Comparison of ENCODE assay signal across 7 mouse cellular contexts in genomic region chr8:70001176-70001891, GRCm38 (mm10). TPM values are rescaled to one million over a fixed set of nuclear protein-coding genes. Genes with fewer than 3 reads are reported as not detected.
DNase-seq lines count a peak whose midpoint lies in the region; ATAC-seq lines count a peak whose summit lies in the region.

No protein-coding gene starts in this region.

- no peaks in the 10 kb centered on the region for H3K27me3 ChIP-seq in forebrain, embryonic 11.5 days (ENCODE audit: control insufficient read depth, insufficient read depth, low read length)
- H3K27me3 ChIP-seq in limb, embryonic 12.5 days, result no peaks in the 10 kb centered on the region
- no peaks in the 10 kb centered on the region for H3K27me3 ChIP-seq in midbrain, embryonic 13.5 days

- H3K4me2 ChIP-seq in forebrain, embryonic 11.5 days (ENCODE audit: low read depth, low read length, severe bottlenecking), result peak overlapping the region; percentile 24; the same call in 1 of the 2 replicates
- H3K4me2 ChIP-seq in limb, embryonic 12.5 days, result peak overlapping the region; percentile 38
- H3K4me2 ChIP-seq in midbrain, embryonic 13.5 days (replicated peaks), result peak overlapping the region; percentile 28

- H3K4me1 ChIP-seq in forebrain, embryonic 11.5 days (replicated peaks; ENCODE audit: control insufficient read depth, insufficient read depth, low read length), result 0 out of 2 replicates have a peak, but pooled peaks cover 2% of the 10 kb centered on the region
- peaks cover 7% of the 10 kb centered on the region; the same call in 1 of the 2 replicates for H3K4me1 ChIP-seq in limb, embryonic 12.5 days (replicated peaks)
- H3K4me1 ChIP-seq in midbrain, embryonic 13.5 days (replicated peaks), result peaks cover 12% of the 10 kb centered on the region

- H3K9me3 ChIP-seq in forebrain, embryonic 11.5 days (ENCODE audit: control insufficient read depth, low read length), result no peaks in the 10 kb centered on the region
- no peaks in the 10 kb centered on the region for H3K9me3 ChIP-seq in limb, embryonic 12.5 days
- H3K9me3 ChIP-seq in midbrain, embryonic 13.5 days, result no peaks in the 10 kb centered on the region

- 0 out of 2 replicates have a peak, but pooled peaks have one; percentile 51 for ATAC-seq in forebrain, embryonic 11.5 days (replicated peaks; ENCODE audit: low FRiP score)
- ATAC-seq in limb, embryonic 12.5 days (ENCODE audit: insufficient number of reproducible peaks, insufficient read depth, low FRiP score, low TSS enrichment, low read depth), result no peak
- ATAC-seq in midbrain, embryonic 13.5 days, result no peak

- no peaks in the 10 kb centered on the region for H3K36me3 ChIP-seq in forebrain, embryonic 11.5 days (ENCODE audit: control insufficient read depth, insufficient read depth, low read length)
- H3K36me3 ChIP-seq in limb, embryonic 12.5 days, result no peaks in the 10 kb centered on the region
- H3K36me3 ChIP-seq in midbrain, embryonic 13.5 days, result no peaks in the 10 kb centered on the region

- H3K27ac ChIP-seq in forebrain, embryonic 11.5 days (ENCODE audit: low read depth, low read length), result no peak overlapping the region
- no peak overlapping the region for H3K27ac ChIP-seq in limb, embryonic 12.5 days
- no peak overlapping the region for H3K27ac ChIP-seq in midbrain, embryonic 13.5 days

- 5% methylated on average over 16 of the region's 16 CpGs for WGBS in forebrain, embryonic 11.5 days
- WGBS in limb, embryonic 12.5 days, result 1% methylated on average over 16 of the region's 16 CpGs
- WGBS in midbrain, embryonic 13.5 days, result 5% methylated on average over 16 of the region's 16 CpGs

- peak; percentile 94 for DNase-seq in MEL-GATA-1-ER (ENCODE audit: extremely low read depth, low read depth)
- peak; percentile 50 to 72 for DNase-seq in adrenal gland, postnatal 36 days
- peak; percentile 65 for DNase-seq in forebrain, embryonic 11.5 days (ENCODE audit: low spot score)
- DNase-seq in heart, postnatal 4 days, result peak; percentile 79
- peak; percentile 72 to 73 for DNase-seq in spleen, postnatal 36 days (ENCODE audit: low spot score in 2 of 2)

- 0 out of 2 replicates have a peak overlapping the region, but pooled peaks have one; percentile 23 for H3K9ac ChIP-seq in forebrain, embryonic 11.5 days (ENCODE audit: low read length)
- H3K9ac ChIP-seq in limb, embryonic 12.5 days (replicated peaks), result no peak overlapping the region
- no peak overlapping the region for H3K9ac ChIP-seq in midbrain, embryonic 13.5 days (replicated peaks)

- H3K4me3 ChIP-seq in forebrain, embryonic 11.5 days (ENCODE audit: low read depth, low read length), result no peak overlapping the region
- H3K4me3 ChIP-seq in limb, embryonic 12.5 days (replicated peaks), result peak overlapping the region; percentile 18
- H3K4me3 ChIP-seq in midbrain, embryonic 13.5 days (replicated peaks), result no peak overlapping the region

RNA-seq across cellular contexts. Expression of gene Gatad2a, which starts 5.2 kb away (rescaled TPM):
- total RNA-seq in adrenal gland, postnatal 36 days (2021), result 10 to 100 TPM; 93.2 to 94.3 TPM
- 81.7 and 88.6 TPM in 2 replicates for polyA plus RNA-seq in forebrain, embryonic 11.5 days (2014; fragmentation: Nextera tagmentation; extraction: Ambion mirVana)
- total RNA-seq in heart, postnatal 4 days (2021), result 10 to 100 TPM; 75.9 to 79.5 TPM
- 51.3 and 68.4 TPM in 2 replicates for polyA plus RNA-seq in limb, embryonic 12.5 days (2016; fragmentation: Nextera tagmentation; extraction: Ambion mirVana)
- 26.0 and 27.7 TPM in 2 replicates for polyA plus RNA-seq in midbrain, embryonic 13.5 days (2015; fragmentation: Nextera tagmentation; extraction: Ambion mirVana)

RNA-seq across cellular contexts. Expression of gene Mau2, which starts 41.2 kb away (rescaled TPM):
- 10 to 100 TPM; 56.7 to 63.4 TPM for total RNA-seq in adrenal gland, postnatal 36 days (2021)
- polyA plus RNA-seq in forebrain, embryonic 11.5 days (2014; fragmentation: Nextera tagmentation; extraction: Ambion mirVana), result 53.8 and 56.4 TPM in 2 replicates
- 10 to 100 TPM; 39.5 to 40.8 TPM for total RNA-seq in heart, postnatal 4 days (2021)
- polyA plus RNA-seq in limb, embryonic 12.5 days (2016; fragmentation: Nextera tagmentation; extraction: Ambion mirVana), result 62.7 and 65.3 TPM in 2 replicates
- polyA plus RNA-seq in midbrain, embryonic 13.5 days (2015; fragmentation: Nextera tagmentation; extraction: Ambion mirVana), result 83.9 and 87.6 TPM in 2 replicates

RNA-seq across cellular contexts. Expression of gene Sugp1, which starts 41.3 kb away (rescaled TPM):
- 10 to 100 TPM; 30.9 to 31.5 TPM for total RNA-seq in adrenal gland, postnatal 36 days (2021)
- polyA plus RNA-seq in forebrain, embryonic 11.5 days (2014; fragmentation: Nextera tagmentation; extraction: Ambion mirVana), result 44.6 and 45.4 TPM in 2 replicates
- 10 to 100 TPM; 23.2 to 23.8 TPM for total RNA-seq in heart, postnatal 4 days (2021)
- polyA plus RNA-seq in limb, embryonic 12.5 days (2016; fragmentation: Nextera tagmentation; extraction: Ambion mirVana), result 55.9 and 58.9 TPM in 2 replicates
- polyA plus RNA-seq in midbrain, embryonic 13.5 days (2015; fragmentation: Nextera tagmentation; extraction: Ambion mirVana), result 62.1 and 65.1 TPM in 2 replicates
